Mouse (Mus musculus) E14TG2a.4 (cell line): ENCODE data around the gene Tango6.

ENCODE experiments used
- CTCF ChIP-seq: conservative IDR thresholded peaks from 2 replicates; pipeline ENCODE4 v1.5.1; 2014; ENCODE audit warnings: low read length
- NANOG ChIP-seq: IDR thresholded peaks from 2 replicates; pipeline ENCODE4 v1.6.1; 2014; ENCODE audit warnings: borderline replicate concordance, low read length, mixed read lengths
- POU5F1 ChIP-seq: IDR thresholded peaks from 2 replicates; pipeline ENCODE4 v1.6.1; 2014; ENCODE audit warnings: low read length, borderline replicate concordance

DNA sequence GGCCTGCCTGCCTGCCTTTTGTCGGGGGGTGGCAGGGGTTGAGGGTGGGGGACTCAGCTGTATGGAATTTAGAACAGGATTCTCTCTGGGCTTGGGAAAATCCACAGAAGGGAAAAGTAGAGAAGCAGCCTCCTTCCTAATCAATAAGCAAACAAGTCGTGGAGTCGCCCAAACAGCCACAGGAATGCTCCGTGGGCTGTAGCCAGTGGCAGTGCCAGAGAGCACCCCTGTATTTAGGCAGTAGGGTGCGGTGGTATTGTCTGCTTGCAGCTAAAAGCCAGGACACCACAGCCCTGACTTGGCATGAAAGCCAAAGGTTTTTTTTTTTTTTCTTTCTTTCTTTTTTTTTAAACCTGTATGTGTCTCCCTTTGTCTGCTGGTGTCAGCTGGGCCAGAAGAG lies 41.9 kb upstream of the Tango6 start:
- TF ChIP-seq CTCF (no peak), NANOG (no peak), POU5F1 (no peak)
